ENCODE assay signal across 8 mouse cellular contexts in the genomic region with DNA sequence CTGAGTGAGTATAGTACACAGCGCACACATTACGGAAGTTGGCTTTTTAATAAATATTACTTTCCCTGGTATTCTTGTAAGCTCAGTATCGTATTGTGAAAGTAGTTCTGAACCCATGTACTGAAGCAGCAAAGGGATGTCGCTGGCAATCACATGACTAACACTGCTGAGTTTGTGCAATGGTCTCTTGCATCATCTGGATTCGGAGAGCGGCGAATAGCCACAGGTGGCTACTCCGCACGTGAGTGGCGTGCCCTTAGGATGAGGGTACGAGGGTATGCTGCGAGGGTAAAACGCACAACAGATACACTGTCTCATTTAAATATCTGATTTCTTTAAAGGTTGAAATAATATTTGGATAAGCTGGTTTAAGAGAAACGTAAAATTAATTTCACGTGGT. TPM values are rescaled to one million over a fixed set of nuclear protein-coding genes. Genes with fewer than 3 reads are reported as not detected.
A peak's percentile ranks its signal among the peaks of the same experiment; 100 is the strongest.
DNase-seq lines count a peak whose midpoint lies in the region; ATAC-seq lines count a peak whose summit lies in the region.

No protein-coding gene starts in this region.

- H3K4me1 ChIP-seq in kidney, embryonic 16.5 days (ENCODE audit: insufficient read depth, low read length), result peaks cover 23% of the 10 kb centered on the region
- peaks cover 14% of the 10 kb centered on the region for H3K4me1 ChIP-seq in embryonic facial prominence, embryonic 14.5 days (ENCODE audit: control insufficient read depth, insufficient read depth, low read length)
- peaks cover 20% of the 10 kb centered on the region for H3K4me1 ChIP-seq in limb, embryonic 15.5 days
- peaks cover 26% of the 10 kb centered on the region for H3K4me1 ChIP-seq in midbrain, embryonic 16.5 days (ENCODE audit: control insufficient read depth, insufficient read depth, low read length)

- H3K9ac ChIP-seq in kidney, embryonic 16.5 days (replicated peaks; ENCODE audit: low read length), result peak overlapping the region; percentile 75
- peak overlapping the region; percentile 65 for H3K9ac ChIP-seq in embryonic facial prominence, embryonic 14.5 days (ENCODE audit: low read depth, low read length)
- H3K9ac ChIP-seq in limb, embryonic 15.5 days, result 0 out of 2 replicates have a peak overlapping the region, but pooled peaks have one; percentile 1
- peak overlapping the region; percentile 84 for H3K9ac ChIP-seq in midbrain, embryonic 16.5 days (ENCODE audit: low read depth, low read length)

- no peak for DNase-seq in kidney, adult 18-20 months
- DNase-seq in embryonic facial prominence, embryonic 14.5 days (ENCODE audit: low spot score), result no peak
- DNase-seq in layer of hippocampus, postnatal 25 days (ENCODE audit: extremely low spot score in 1 of 2, low spot score in 1 of 2), result no peak
- DNase-seq in spleen, postnatal 4 days (ENCODE audit: low spot score in 2 of 2), result no peak

- H3K27ac ChIP-seq in kidney, embryonic 16.5 days (ENCODE audit: low read length), result no peak overlapping the region
- no peak overlapping the region for H3K27ac ChIP-seq in embryonic facial prominence, embryonic 14.5 days (replicated peaks; ENCODE audit: low read depth, low read length)
- H3K27ac ChIP-seq in limb, embryonic 15.5 days, result no peak overlapping the region
- peak overlapping the region; percentile 98; the same call in 1 of the 2 replicates for H3K27ac ChIP-seq in midbrain, embryonic 16.5 days (ENCODE audit: low read length)

- peak overlapping the region; percentile 73 for H3K4me3 ChIP-seq in kidney, embryonic 16.5 days (ENCODE audit: low read length)
- peak overlapping the region; percentile 85 for H3K4me3 ChIP-seq in embryonic facial prominence, embryonic 14.5 days (ENCODE audit: low read depth, low read length)
- peak overlapping the region; percentile 85 for H3K4me3 ChIP-seq in limb, embryonic 15.5 days
- peak overlapping the region; percentile 86 for H3K4me3 ChIP-seq in midbrain, embryonic 16.5 days (ENCODE audit: low read depth, low read length)

- WGBS in kidney, embryonic 16.5 days, result 79% methylated on average over 15 of the region's 15 CpGs
- WGBS in embryonic facial prominence, embryonic 14.5 days, result 85% methylated on average over 15 of the region's 15 CpGs
- WGBS in limb, embryonic 15.5 days, result 81% methylated on average over 15 of the region's 15 CpGs
- WGBS in midbrain, embryonic 16.5 days, result 90% methylated on average over 15 of the region's 15 CpGs

- no peaks in the 10 kb centered on the region for H3K36me3 ChIP-seq in kidney, embryonic 16.5 days (ENCODE audit: insufficient read depth, low read length)
- H3K36me3 ChIP-seq in embryonic facial prominence, embryonic 14.5 days (ENCODE audit: control insufficient read depth, insufficient read depth, low read length), result 0 out of 2 replicates have a peak, but pooled peaks cover 7% of the 10 kb centered on the region
- peaks cover 3% of the 10 kb centered on the region; the same call in 1 of the 2 replicates for H3K36me3 ChIP-seq in limb, embryonic 15.5 days
- H3K36me3 ChIP-seq in midbrain, embryonic 16.5 days (ENCODE audit: control insufficient read depth, insufficient read depth, low read length), result no peaks in the 10 kb centered on the region

- ATAC-seq in kidney, embryonic 16.5 days (ENCODE audit: low FRiP score, low TSS enrichment), result no peak
- no peak for ATAC-seq in embryonic facial prominence, embryonic 14.5 days (ENCODE audit: low read depth)
- no peak for ATAC-seq in limb, embryonic 15.5 days (ENCODE audit: insufficient number of reproducible peaks, low FRiP score, low TSS enrichment, low read depth)
- ATAC-seq in midbrain, embryonic 16.5 days, result no peak
- no peak for ATAC-seq in erythroid progenitor cell, adult 5-6 weeks (replicated peaks; ENCODE audit: low FRiP score, poor library complexity, severe bottlenecking)

- H3K9me3 ChIP-seq in kidney, embryonic 16.5 days (ENCODE audit: low read length), result no peaks in the 10 kb centered on the region
- no peaks in the 10 kb centered on the region for H3K9me3 ChIP-seq in embryonic facial prominence, embryonic 14.5 days (ENCODE audit: control insufficient read depth, low read length)
- no peaks in the 10 kb centered on the region for H3K9me3 ChIP-seq in limb, embryonic 15.5 days
- no peaks in the 10 kb centered on the region for H3K9me3 ChIP-seq in midbrain, embryonic 16.5 days (replicated peaks; ENCODE audit: control insufficient read depth, low read length, poor library complexity, severe bottlenecking)

- no peaks in the 10 kb centered on the region for H3K27me3 ChIP-seq in kidney, embryonic 16.5 days (ENCODE audit: insufficient read depth, low read length)
- no peaks in the 10 kb centered on the region for H3K27me3 ChIP-seq in embryonic facial prominence, embryonic 14.5 days (replicated peaks; ENCODE audit: control insufficient read depth, insufficient read depth, low read length)
- no peaks in the 10 kb centered on the region for H3K27me3 ChIP-seq in limb, embryonic 15.5 days
- no peaks in the 10 kb centered on the region for H3K27me3 ChIP-seq in midbrain, embryonic 16.5 days (ENCODE audit: control insufficient read depth, insufficient read depth, low read depth, low read length)

- peak overlapping the region; percentile 64 for H3K4me2 ChIP-seq in kidney, embryonic 16.5 days (replicated peaks; ENCODE audit: low read depth, low read length)
- H3K4me2 ChIP-seq in embryonic facial prominence, embryonic 14.5 days (ENCODE audit: low read depth, low read length), result peak overlapping the region; percentile 59
- peak overlapping the region; percentile 63 for H3K4me2 ChIP-seq in limb, embryonic 15.5 days
- peak overlapping the region; percentile 69 for H3K4me2 ChIP-seq in midbrain, embryonic 16.5 days (ENCODE audit: low read length)

RNA-seq across cellular contexts. Expression of a gene that starts 1.3 kb away (rescaled TPM):
- 73.9 and 80.8 TPM in 2 replicates for polyA plus RNA-seq in kidney, embryonic 16.5 days (2015; fragmentation: Nextera tagmentation; extraction: Ambion mirVana)
- 61.6 and 61.8 TPM in 2 replicates for polyA plus RNA-seq in embryonic facial prominence, embryonic 14.5 days (2014; fragmentation: Nextera tagmentation; extraction: Ambion mirVana)
- polyA plus RNA-seq in limb, embryonic 15.5 days (2015; fragmentation: Nextera tagmentation; extraction: Ambion mirVana), result 61.5 and 65.9 TPM in 2 replicates
- 114 and 121 TPM in 2 replicates for polyA plus RNA-seq in midbrain, embryonic 16.5 days (2015; fragmentation: Nextera tagmentation; extraction: Ambion mirVana)
- total RNA-seq in erythroid progenitor cell, adult 5-6 weeks (2015; ENCODE audit: low replicate concordance), result 49.7 and 69.6 TPM in 2 replicates
- 79.6 and 125 TPM in 2 replicates for total RNA-seq in erythroid progenitor cell, adult 5-6 weeks (2017; ENCODE audit: low replicate concordance)
- total RNA-seq in layer of hippocampus, postnatal 25 days (2021), result 100 to 1,000 TPM in 1 of 2 experiments, 10 to 100 TPM in 1; 87.4 to 109 TPM

RNA-seq across cellular contexts. Expression of a gene that starts 1.6 kb away (rescaled TPM):
- 24.3 and 25.7 TPM in 2 replicates for polyA plus RNA-seq in kidney, embryonic 16.5 days (2015; fragmentation: Nextera tagmentation; extraction: Ambion mirVana)
- 28.1 and 30.1 TPM in 2 replicates for polyA plus RNA-seq in embryonic facial prominence, embryonic 14.5 days (2014; fragmentation: Nextera tagmentation; extraction: Ambion mirVana)
- polyA plus RNA-seq in limb, embryonic 15.5 days (2015; fragmentation: Nextera tagmentation; extraction: Ambion mirVana), result 22.7 and 23.8 TPM in 2 replicates
- polyA plus RNA-seq in midbrain, embryonic 16.5 days (2015; fragmentation: Nextera tagmentation; extraction: Ambion mirVana), result 60.7 and 63.5 TPM in 2 replicates
- 133 and 192 TPM in 2 replicates for total RNA-seq in erythroid progenitor cell, adult 5-6 weeks (2015; ENCODE audit: low replicate concordance)
- 435 and 485 TPM in 2 replicates for total RNA-seq in erythroid progenitor cell, adult 5-6 weeks (2017; ENCODE audit: low replicate concordance)
- 100 to 1,000 TPM; 137 to 156 TPM for total RNA-seq in layer of hippocampus, postnatal 25 days (2021)

RNA-seq across cellular contexts. Expression of a gene that starts 38.9 kb away (rescaled TPM):
- polyA plus RNA-seq in kidney, embryonic 16.5 days (2015; fragmentation: Nextera tagmentation; extraction: Ambion mirVana), result 21.5 and 22.6 TPM in 2 replicates
- polyA plus RNA-seq in embryonic facial prominence, embryonic 14.5 days (2014; fragmentation: Nextera tagmentation; extraction: Ambion mirVana), result 17.8 and 21.7 TPM in 2 replicates
- 17.3 and 19.0 TPM in 2 replicates for polyA plus RNA-seq in limb, embryonic 15.5 days (2015; fragmentation: Nextera tagmentation; extraction: Ambion mirVana)
- polyA plus RNA-seq in midbrain, embryonic 16.5 days (2015; fragmentation: Nextera tagmentation; extraction: Ambion mirVana), result 19.2 and 20.4 TPM in 2 replicates
- 97.3 and 123 TPM in 2 replicates for total RNA-seq in erythroid progenitor cell, adult 5-6 weeks (2015; ENCODE audit: low replicate concordance)
- total RNA-seq in erythroid progenitor cell, adult 5-6 weeks (2017; ENCODE audit: low replicate concordance), result 212 and 232 TPM in 2 replicates
- total RNA-seq in layer of hippocampus, postnatal 25 days (2021), result 10 to 100 TPM; 19.4 to 23.5 TPM

Comparison
In these comparisons a context has a peak if more than half of its experiments do, and no peak if none do; other contexts are left out.
1. H3K9ac ChIP-seq: peak in every context shown above with its lines; median percentile 84 in midbrain, embryonic 16.5 days; 75 in kidney, embryonic 16.5 days; 65 in embryonic facial prominence, embryonic 14.5 days; 1 in limb, embryonic 15.5 days.